8 mouse cellular contexts compared by ENCODE assay signal in the genomic region with DNA sequence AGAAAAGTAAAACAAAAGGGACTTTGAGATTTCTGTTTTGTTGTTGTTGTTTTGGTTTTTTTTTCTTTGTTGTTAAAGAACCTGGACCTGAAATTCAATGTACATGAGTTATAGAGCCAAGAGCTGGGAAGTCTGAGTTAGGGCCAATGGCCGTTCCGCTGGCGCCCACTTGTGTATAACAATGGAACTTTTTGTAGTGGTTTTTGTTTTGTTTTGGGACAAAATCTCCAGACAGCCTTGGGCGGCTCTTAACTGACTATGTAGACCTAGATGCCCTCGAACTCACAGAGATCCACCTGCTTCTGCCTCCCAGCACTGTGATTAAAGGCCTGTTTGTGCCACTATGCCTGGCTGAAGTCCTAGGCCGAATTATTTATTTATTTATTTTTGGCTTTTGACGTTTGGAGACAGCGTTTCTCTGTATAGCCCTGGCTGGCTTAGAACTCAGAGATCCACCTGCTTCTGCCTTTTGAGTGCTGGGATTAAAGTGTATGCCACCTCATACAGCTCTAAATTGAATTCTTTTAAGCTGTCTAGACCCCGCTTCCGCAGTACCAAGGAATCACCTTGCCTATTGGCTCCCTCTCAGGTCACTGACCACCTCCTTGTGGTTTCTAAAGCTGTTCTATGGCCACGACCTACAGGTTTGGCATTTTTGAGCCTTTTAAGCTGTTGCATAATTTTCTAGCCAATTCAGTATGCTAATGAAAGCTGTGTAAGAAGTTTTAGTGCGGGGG. TPM values are rescaled to one million over a fixed set of nuclear protein-coding genes. Genes with fewer than 3 reads are reported as not detected.
DNase-seq lines count a peak whose midpoint lies in the region; ATAC-seq and TF ChIP-seq lines count a peak whose summit lies in the region.

No protein-coding gene starts in this region.

- WGBS in forebrain, embryonic 10.5 days = 43% methylated on average over 12 of the region's 12 CpGs
- 41% methylated on average over 12 of the region's 12 CpGs for WGBS in forebrain, embryonic 16.5 days
- WGBS in embryonic facial prominence, embryonic 14.5 days = 45% methylated on average over 12 of the region's 12 CpGs
- WGBS in macrophage (ENCODE audit: missing documents) = 25% methylated on average over 12 of the region's 12 CpGs
- WGBS in spleen, adult 2 months = 27% methylated on average over 12 of the region's 12 CpGs

- TF ChIP-seq POLR2A in spleen, adult 2 months (IDR thresholded peaks at IDR 0.05; ENCODE audit: low read depth, low read length) = no peak

- peaks cover 25% of the 10 kb centered on the region for H3K79me2 ChIP-seq in macrophage (ENCODE audit: inconsistent target)

- H3K4me2 ChIP-seq in forebrain, embryonic 16.5 days (ENCODE audit: low read length) = no peak overlapping the region
- H3K4me2 ChIP-seq in embryonic facial prominence, embryonic 14.5 days (ENCODE audit: low read depth, low read length) = peak overlapping the region; percentile 43

- no peak overlapping the region for H3K27ac ChIP-seq in forebrain, embryonic 10.5 days
- no peak overlapping the region for H3K27ac ChIP-seq in forebrain, embryonic 16.5 days (ENCODE audit: low read length)
- H3K27ac ChIP-seq in embryonic facial prominence, embryonic 14.5 days (replicated peaks; ENCODE audit: low read depth, low read length) = peak overlapping the region; percentile 8; the same call in 1 of the 2 replicates
- H3K27ac ChIP-seq in macrophage = no peak overlapping the region
- no peak overlapping the region for H3K27ac ChIP-seq in spleen, adult 2 months (ENCODE audit: insufficient read depth, low read length)

- ATAC-seq in forebrain, embryonic 16.5 days = no peak
- no peak for ATAC-seq in embryonic facial prominence, embryonic 14.5 days (ENCODE audit: low read depth)

- peaks cover 9% of the 10 kb centered on the region for H3K36me3 ChIP-seq in forebrain, embryonic 10.5 days (replicated peaks)
- H3K36me3 ChIP-seq in forebrain, embryonic 16.5 days (ENCODE audit: control insufficient read depth, insufficient read depth) = no peaks in the 10 kb centered on the region
- peaks cover 5% of the 10 kb centered on the region for H3K36me3 ChIP-seq in embryonic facial prominence, embryonic 14.5 days (ENCODE audit: control insufficient read depth, insufficient read depth, low read length)
- peaks cover 4% of the 10 kb centered on the region; the same call in 1 of the 2 replicates for H3K36me3 ChIP-seq in macrophage (ENCODE audit: inconsistent target)
- no peaks in the 10 kb centered on the region for H3K36me3 ChIP-seq in spleen, adult 2 months (ENCODE audit: control insufficient read depth, insufficient read depth, low read length)

- TF ChIP-seq CTCF in spleen, adult 2 months (IDR thresholded peaks at IDR 0.05; ENCODE audit: extremely low read depth, insufficient read depth, insufficient read length, insufficient replicate concordance) = peak; percentile 60; the same call in 1 of the 2 replicates

- H3K4me1 ChIP-seq in forebrain, embryonic 10.5 days = peaks cover 11% of the 10 kb centered on the region
- H3K4me1 ChIP-seq in forebrain, embryonic 16.5 days (replicated peaks; ENCODE audit: control insufficient read depth, insufficient read depth, low read length) = peaks cover 13% of the 10 kb centered on the region
- peaks cover 6% of the 10 kb centered on the region for H3K4me1 ChIP-seq in embryonic facial prominence, embryonic 14.5 days (ENCODE audit: control insufficient read depth, insufficient read depth, low read length)
- H3K4me1 ChIP-seq in spleen, adult 2 months (ENCODE audit: control insufficient read depth, insufficient read depth, insufficient read length) = no peaks in the 10 kb centered on the region; the same call in 1 of the 2 replicates

- H3K9me3 ChIP-seq in forebrain, embryonic 10.5 days = no peaks in the 10 kb centered on the region
- no peaks in the 10 kb centered on the region for H3K9me3 ChIP-seq in forebrain, embryonic 16.5 days (ENCODE audit: control insufficient read depth, low read length)
- no peaks in the 10 kb centered on the region for H3K9me3 ChIP-seq in embryonic facial prominence, embryonic 14.5 days (ENCODE audit: control insufficient read depth, low read length)

- DNase-seq in forebrain, embryonic 10.5 days (ENCODE audit: extremely low spot score, low spot score) = peak; percentile 46
- DNase-seq in adrenal gland, postnatal 25 days = peak; percentile 53
- DNase-seq in embryonic facial prominence, embryonic 14.5 days (ENCODE audit: low spot score) = peak; percentile 61
- peak; percentile 74 for DNase-seq in heart, postnatal 4 days
- DNase-seq in layer of hippocampus, adult 9-11 months = peak; percentile 17
- peak; percentile 38 to 58 for DNase-seq in spleen, adult 2 months (ENCODE audit: low read depth in 1 of 2, low spot score in 2 of 2)

- H3K9ac ChIP-seq in forebrain, embryonic 16.5 days (replicated peaks; ENCODE audit: low read depth, low read length) = no peak overlapping the region
- H3K9ac ChIP-seq in embryonic facial prominence, embryonic 14.5 days (ENCODE audit: low read depth, low read length) = no peak overlapping the region

- no peaks in the 10 kb centered on the region for H3K27me3 ChIP-seq in forebrain, embryonic 10.5 days (ENCODE audit: poor library complexity, severe bottlenecking)
- H3K27me3 ChIP-seq in forebrain, embryonic 16.5 days (replicated peaks; ENCODE audit: control insufficient read depth, insufficient read depth, low read length) = no peaks in the 10 kb centered on the region
- H3K27me3 ChIP-seq in embryonic facial prominence, embryonic 14.5 days (replicated peaks; ENCODE audit: control insufficient read depth, insufficient read depth, low read length) = no peaks in the 10 kb centered on the region
- H3K27me3 ChIP-seq in spleen, adult 2 months (ENCODE audit: control insufficient read depth, insufficient read depth, low read length) = peaks cover 2% of the 10 kb centered on the region; the same call in 1 of the 2 replicates

- peak overlapping the region; percentile 20; the same call in 1 of the 2 replicates for H3K4me3 ChIP-seq in forebrain, embryonic 10.5 days
- no peak overlapping the region for H3K4me3 ChIP-seq in forebrain, embryonic 16.5 days (replicated peaks; ENCODE audit: low read length)
- peak overlapping the region; percentile 20; the same call in 1 of the 2 replicates for H3K4me3 ChIP-seq in embryonic facial prominence, embryonic 14.5 days (ENCODE audit: low read depth, low read length)
- peak overlapping the region; percentile 31 for H3K4me3 ChIP-seq in macrophage (ENCODE audit: inconsistent target)
- peak overlapping the region; percentile 53 for H3K4me3 ChIP-seq in spleen, adult 2 months (ENCODE audit: extremely low read depth, insufficient read depth, insufficient read length)

RNA-seq across cellular contexts. Expression of a gene that starts 1.7 kb away (rescaled TPM):
- polyA plus RNA-seq in forebrain, embryonic 10.5 days (2016; fragmentation: Nextera tagmentation; extraction: Ambion mirVana) = 12.7 and 12.8 TPM in 2 replicates
- polyA plus RNA-seq in forebrain, embryonic 16.5 days (2015; fragmentation: Nextera tagmentation; extraction: Ambion mirVana) = 11.2 and 12.0 TPM in 2 replicates
- total RNA-seq in adrenal gland, postnatal 25 days (2021) = 10.0 and 16.2 TPM in 2 replicates
- polyA plus RNA-seq in embryonic facial prominence, embryonic 14.5 days (2014; fragmentation: Nextera tagmentation; extraction: Ambion mirVana) = 9.6 TPM in 2 replicates
- total RNA-seq in heart, postnatal 4 days (2021) = 1 to 10 TPM; 8.6 to 8.8 TPM
- total RNA-seq in macrophage (2018; cell fraction: chromatin; rRNA removed) = 100 to 1,000 TPM in 1 of 26 experiments, 10 to 100 TPM in 25; 33.1 to 140 (median 71.4) TPM
- total RNA-seq in macrophage (2018; cell fraction: cytosol; rRNA removed) = 10 to 100 TPM in 11 of 26 experiments, 1 to 10 TPM in 15; 5.9 to 14.0 (median 9.4) TPM
- 10 to 100 TPM; 18.3 to 77.4 (median 38.7) TPM for total RNA-seq in macrophage (2018; cell fraction: nucleus; rRNA removed)
- polyA plus RNA-seq in macrophage (2018) = 6.6 to 8.9 TPM (median 8.1 TPM) in 3 replicates
- polyA plus RNA-seq in spleen, adult 2 months (2012; rRNA removed) = 1.6 and 2.5 TPM in 2 replicates

Comparison
In these comparisons a context has a peak if more than half of its experiments do, and no peak if none do; other contexts are left out.
1. DNase-seq: peak in every context shown above with its lines; median percentile 74 in heart, postnatal 4 days; 61 in embryonic facial prominence, embryonic 14.5 days; 53 in adrenal gland, postnatal 25 days; 48 in spleen, adult 2 months; 46 in forebrain, embryonic 10.5 days; 17 in layer of hippocampus, adult 9-11 months.